Mouse (Mus musculus) embryonic facial prominence, embryonic 11.5 days (tissue): ENCODE data around the gene Mtfr1l. TPM values are rescaled to one million over a fixed set of nuclear protein-coding genes. Genes with fewer than 3 reads are reported as not detected.

Experiments used
- ATAC-seq: fragments of 200-750 bp; cut with Nextera tagmentation; replicated peaks from 2 replicates; pipeline ENCODE4 v1.8.0; 2017; ENCODE audit warnings: low read depth; ENCODE audit not compliant: insufficient number of reproducible peaks, low FRiP score, low TSS enrichment
- DNase-seq: peaks from one replicate; pipeline ENCODE4 v3.0.0-alpha.2; 2015; ENCODE audit warnings: low spot score
- H3K27ac ChIP-seq: fragments of 300-500 bp; sonication (generic); replicated peaks from 2 replicates; pipeline ENCODE4 v1.5.1; 2014; ENCODE audit warnings: mild to moderate bottlenecking, low read depth, low read length, control low read depth
- H3K27me3 ChIP-seq: fragments of 300-500 bp; sonication (generic); 2 replicates; pipeline ENCODE4 v1.6.1; 2014; ENCODE audit warnings: mild to moderate bottlenecking, low read length, moderate library complexity, mixed read lengths; ENCODE audit not compliant: control insufficient read depth, insufficient read depth
- H3K36me3 ChIP-seq: fragments of 300-500 bp; sonication (generic); replicated peaks from 2 replicates; pipeline ENCODE4 v1.6.1; 2014; ENCODE audit warnings: low read depth, mild to moderate bottlenecking, low read length, moderate library complexity, mixed read lengths; ENCODE audit not compliant: control insufficient read depth, insufficient read depth
- H3K4me1 ChIP-seq: fragments of 300-500 bp; sonication (generic); 2 replicates; pipeline ENCODE4 v1.6.1; 2014; ENCODE audit warnings: low read length, mixed read lengths; ENCODE audit not compliant: control insufficient read depth, insufficient read depth
- H3K4me2 ChIP-seq: fragments of 300-500 bp; sonication (generic); 2 replicates; pipeline ENCODE4 v1.6.1; 2014; ENCODE audit warnings: low read depth, mild to moderate bottlenecking, control low read depth, low read length, moderate library complexity
- H3K4me3 ChIP-seq: fragments of 300-500 bp; sonication (generic); 2 replicates; pipeline ENCODE4 v1.5.1; 2014; ENCODE audit warnings: low read depth, low read length, control low read depth
- H3K9ac ChIP-seq: fragments of 300-500 bp; sonication (generic); replicated peaks from 2 replicates; pipeline ENCODE4 v1.6.1; 2014; ENCODE audit warnings: mild to moderate bottlenecking, control low read depth, low read length
- H3K9me3 ChIP-seq: fragments of 300-500 bp; sonication (generic); replicated peaks from 2 replicates; pipeline ENCODE4 v1.6.1; 2016; ENCODE audit warnings: mild to moderate bottlenecking, low read length, inconsistent platforms, mixed read lengths; ENCODE audit not compliant: control insufficient read depth
- WGBS: fragments of 180-500 bp; shearing (Covaris S2); extraction: QIAGEN DNeasy Blood & Tissue Kit; methylation state at CpG from one replicate; pipeline ENCODE4 v1.1.7; 2014; 5-methylcytosine and 5-hydroxymethylcytosine counted together
- polyA plus RNA-seq: library from polyadenylated mRNA; unstranded; fragments of >200 nt; fragmentation: Nextera tagmentation; extraction: Ambion mirVana; gene quantifications from 2 replicates; pipeline ENCODE4 v1.2.1, GENCODE M21; 2014

The Mtfr1l gene
- polyA plus RNA-seq, 1 experiment from 2014 or later, result 138 TPM

GRCm38 (mm10) chr4:134564093-134564492 is 28.9 kb upstream of the Mtfr1l start:
- 84% methylated on average over 6 of the region's 6 CpGs for WGBS
- no peak overlapping the region for H3K27ac ChIP-seq
- no peaks in the 10 kb centered on the region for H3K27me3 ChIP-seq

GRCm38 (mm10) chr4:134563624-134564023 is 28.4 kb upstream of the Mtfr1l start:
- WGBS, result 88% methylated on average over 16 of the region's 16 CpGs
- H3K4me3 ChIP-seq, result no peak overlapping the region
- ATAC-seq, result no peak

More at GRCm38 (mm10) chr4:134564093-134564492, 28.9 kb upstream of the Mtfr1l start:
- no peak overlapping the region for H3K4me3 ChIP-seq
- H3K4me1 ChIP-seq, result no peaks in the 10 kb centered on the region
- no peaks in the 10 kb centered on the region for H3K36me3 ChIP-seq
- H3K9me3 ChIP-seq, result no peaks in the 10 kb centered on the region
- H3K9ac ChIP-seq, result no peak overlapping the region
- no peak overlapping the region for H3K4me2 ChIP-seq
- ATAC-seq (no peak), DNase-seq (no peak)

GRCm38 (mm10) chr4:134562014-134562413 is 26.8 kb upstream of the Mtfr1l start:
- H3K4me2 ChIP-seq, result no peak overlapping the region
- WGBS, result 82% methylated on average over 2 of the region's 2 CpGs
- H3K9ac ChIP-seq, result no peak overlapping the region
- DNase-seq, result no peak
- ATAC-seq, result no peak
- no peaks in the 10 kb centered on the region for H3K4me1 ChIP-seq
- no peaks in the 10 kb centered on the region for H3K36me3 ChIP-seq
- H3K27me3 ChIP-seq, result no peaks in the 10 kb centered on the region
- H3K27ac ChIP-seq, result no peak overlapping the region
- no peak overlapping the region for H3K4me3 ChIP-seq
- no peaks in the 10 kb centered on the region for H3K9me3 ChIP-seq

More at GRCm38 (mm10) chr4:134563624-134564023, 28.4 kb upstream of the Mtfr1l start:
- no peak overlapping the region for H3K9ac ChIP-seq
- no peak overlapping the region for H3K27ac ChIP-seq
- no peak overlapping the region for H3K4me2 ChIP-seq
- H3K27me3 ChIP-seq, result no peaks in the 10 kb centered on the region
- no peaks in the 10 kb centered on the region for H3K9me3 ChIP-seq
- H3K4me1 ChIP-seq, result no peaks in the 10 kb centered on the region
- H3K36me3 ChIP-seq, result no peaks in the 10 kb centered on the region
- no peak for DNase-seq

DNA sequence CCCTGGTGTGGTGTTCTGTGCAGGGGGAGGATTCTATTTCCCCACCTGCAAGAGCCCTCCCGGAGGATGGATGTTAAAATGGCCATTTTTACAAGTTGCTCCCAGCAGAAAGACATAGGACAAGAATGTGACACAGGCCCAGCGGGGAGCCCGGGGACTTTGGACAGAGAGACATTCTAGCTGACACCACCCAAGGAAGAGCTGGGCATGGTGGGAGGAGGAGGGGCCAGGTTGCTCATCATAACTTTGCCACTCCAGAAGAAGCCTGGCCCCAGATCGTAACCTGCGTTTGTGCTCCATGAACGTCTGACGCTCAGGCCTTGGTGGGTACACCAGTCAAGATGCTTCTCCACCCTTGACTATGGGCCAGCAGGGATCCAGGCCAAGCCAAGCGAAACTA is 25.5 kb upstream of the Mtfr1l start:
- H3K9me3 ChIP-seq, result no peaks in the 10 kb centered on the region
- no peak overlapping the region for H3K4me3 ChIP-seq
- H3K4me2 ChIP-seq, result no peak overlapping the region
- no peak overlapping the region for H3K9ac ChIP-seq
- H3K27me3 ChIP-seq, result no peaks in the 10 kb centered on the region
- no peak overlapping the region for H3K27ac ChIP-seq
- 91% methylated on average over 8 of the region's 8 CpGs for WGBS
- ATAC-seq (no peak), DNase-seq (no peak)
- no peaks in the 10 kb centered on the region for H3K4me1 ChIP-seq
- no peaks in the 10 kb centered on the region for H3K36me3 ChIP-seq

DNA sequence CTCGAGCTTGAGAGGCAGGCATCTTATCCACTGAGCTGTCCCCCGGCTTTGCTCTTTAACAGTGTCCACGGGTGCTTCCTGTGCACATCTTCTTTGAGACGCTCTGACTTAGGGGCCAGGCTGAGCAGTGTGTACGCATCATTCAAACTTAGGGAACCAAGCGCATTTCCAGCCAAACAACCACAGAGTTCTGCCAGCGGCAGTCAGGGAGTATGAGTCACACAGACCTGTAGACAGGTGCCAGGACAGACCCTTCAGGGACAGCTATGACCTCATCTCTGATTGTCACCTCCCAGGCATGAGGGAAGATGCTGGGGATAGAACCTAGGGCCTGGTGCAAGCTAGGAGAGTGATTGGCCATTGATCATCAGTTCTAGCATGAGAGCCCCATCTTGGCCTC is 24.0 kb upstream of the Mtfr1l start:
- DNase-seq, result no peak
- Histone ChIP-seq H3K4me3 (no peak overlapping the region), H3K4me1 (no peaks in the 10 kb centered on the region), H3K27me3 (no peaks in the 10 kb centered on the region), H3K9me3 (no peaks in the 10 kb centered on the region), H3K36me3 (no peaks in the 10 kb centered on the region), H3K9ac (no peak overlapping the region), H3K4me2 (no peak overlapping the region), H3K27ac (no peak overlapping the region)
- 81% methylated on average over 7 of the region's 7 CpGs for WGBS
- ATAC-seq, result no peak

GRCm38 (mm10) chr4:134558570-134559113 is 23.5 kb upstream of the Mtfr1l start:
- DNase-seq, result no peak
- Histone ChIP-seq H3K36me3 (no peaks in the 10 kb centered on the region), H3K4me2 (no peak overlapping the region), H3K9me3 (no peaks in the 10 kb centered on the region), H3K27me3 (no peaks in the 10 kb centered on the region), H3K9ac (no peak overlapping the region), H3K4me3 (no peak overlapping the region), H3K27ac (no peak overlapping the region), H3K4me1 (no peaks in the 10 kb centered on the region)
- 36% methylated on average over 9 of the region's 9 CpGs for WGBS
- ATAC-seq, result no peak

GRCm38 (mm10) chr4:134557626-134558249 is 22.6 kb upstream of the Mtfr1l start:
- no peak overlapping the region for H3K27ac ChIP-seq
- no peak overlapping the region for H3K9ac ChIP-seq
- no peak overlapping the region for H3K4me2 ChIP-seq
- WGBS, result 16% methylated on average over 15 of the region's 16 CpGs
- H3K4me3 ChIP-seq, result no peak overlapping the region
- H3K9me3 ChIP-seq, result no peaks in the 10 kb centered on the region
- no peaks in the 10 kb centered on the region for H3K27me3 ChIP-seq
- no peak for ATAC-seq
- no peaks in the 10 kb centered on the region for H3K36me3 ChIP-seq
- H3K4me1 ChIP-seq, result no peaks in the 10 kb centered on the region
- peak; percentile 48 for DNase-seq

GRCm38 (mm10) chr4:134555956-134556580 is 20.9 kb upstream of the Mtfr1l start:
- ATAC-seq, result no peak
- peak; percentile 44 for DNase-seq
- no peak overlapping the region for H3K27ac ChIP-seq
- H3K4me2 ChIP-seq, result no peak overlapping the region
- H3K27me3 ChIP-seq, result no peaks in the 10 kb centered on the region
- no peaks in the 10 kb centered on the region for H3K36me3 ChIP-seq
- no peak overlapping the region for H3K9ac ChIP-seq
- no peaks in the 10 kb centered on the region for H3K4me1 ChIP-seq
- WGBS, result 70% methylated on average over 8 of the region's 8 CpGs
- no peak overlapping the region for H3K4me3 ChIP-seq
- H3K9me3 ChIP-seq, result no peaks in the 10 kb centered on the region
